Mouse (Mus musculus) brain, embryonic 14.5 days (tissue): ENCODE measurements at regions not wholly inside any gene's neighbourhood (a gene's known extent, or its start where the extent isn't known, plus 50 kb on each side); places are given as distances from the start of the nearest gene placed in this dataset.

Source experiments
- CTCF ChIP-seq: fragments of 200-500 bp; IDR thresholded peaks from 2 replicates; pipeline ENCODE4 v1.5.1; 2012; ENCODE audit warnings: inconsistent platforms, mild to moderate bottlenecking, moderate library complexity, borderline replicate concordance; ENCODE audit not compliant: insufficient read depth, insufficient read length; ENCODE audit errors: extremely low read depth
- POLR2A ChIP-seq: fragments of 200-500 bp; IDR thresholded peaks from 2 replicates; pipeline ENCODE4 v1.6.1; 2012; ENCODE audit warnings: mild to moderate bottlenecking, inconsistent platforms, borderline replicate concordance; ENCODE audit not compliant: poor library complexity, insufficient read depth, insufficient read length, severe bottlenecking; ENCODE audit errors: extremely low read depth

GRCm38 (mm10) chrX:18663101-18663500, 201.9 kb upstream of the 4930578C19Rik start:
- no peak for TF ChIP-seq CTCF
- TF ChIP-seq POLR2A = no peak
